Mouse (Mus musculus) right cerebral cortex, adult 18-20 months (tissue): ENCODE results near the gene Adam1b.
"Not testable (repeated sequence)": the region's sequence is repeated elsewhere in the genome, so short reads cannot be mapped to it uniquely, and the experiment has no call there.

ENCODE experiments used
- DNase-seq: peaks from one replicate; pipeline ENCODE4 v3.0.0; 2022; ENCODE audit warnings: mixed read lengths

Adam1b gene

DNA sequence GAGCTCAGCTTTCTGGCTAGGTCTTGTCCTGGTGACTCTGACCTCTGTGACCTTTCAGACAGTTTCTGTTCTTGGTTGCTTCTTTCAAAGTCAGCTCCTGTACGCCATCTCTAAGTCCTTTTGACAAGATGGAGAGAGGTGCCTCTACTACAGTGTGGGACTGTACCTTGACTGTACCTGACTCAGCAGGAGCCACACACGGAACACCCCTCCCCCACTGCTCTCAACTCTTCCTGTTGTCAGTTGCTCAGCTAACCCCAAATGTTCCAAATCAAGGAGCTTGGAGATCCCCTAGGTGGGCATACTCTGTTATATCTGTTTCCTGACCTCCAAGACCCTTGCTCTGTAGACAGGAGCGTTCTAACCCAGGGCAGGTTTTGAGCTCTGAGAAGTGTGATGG is at the start of gene Adam1b:
TSS of gene Adam1b (minus strand) at position 205 of the 400 bp plus-strand sequence.
- no peak for DNase-seq

- no peak for DNase-seq
These were observed 46.0 kb upstream of the Adam1b start for GRCm38 (mm10) chr5:121549196-121549595.

DNA sequence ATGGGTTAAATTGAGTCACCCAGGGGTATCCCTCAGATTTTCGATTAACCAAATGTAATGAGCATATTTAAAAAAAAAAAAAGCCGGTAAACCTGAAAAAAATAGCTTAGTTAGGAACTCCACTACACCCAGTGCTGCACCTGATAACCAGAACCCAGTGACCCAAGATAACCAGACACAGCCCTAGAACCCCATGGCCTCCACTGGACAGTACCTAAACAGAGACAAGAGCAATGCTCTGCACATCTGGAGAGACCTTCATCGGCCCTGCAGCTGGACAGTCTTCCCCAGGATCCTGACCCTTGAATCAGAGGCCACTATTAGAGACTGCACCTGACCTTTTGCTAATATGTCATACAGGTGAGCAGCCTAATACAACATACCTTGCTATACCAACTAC is 43.8 kb upstream of the Adam1b start:
- DNase-seq: no peak

GRCm38 (mm10) chr5:121546530-121546895 is 43.3 kb upstream of the Adam1b start:
- DNase-seq: peak; percentile 40

DNA sequence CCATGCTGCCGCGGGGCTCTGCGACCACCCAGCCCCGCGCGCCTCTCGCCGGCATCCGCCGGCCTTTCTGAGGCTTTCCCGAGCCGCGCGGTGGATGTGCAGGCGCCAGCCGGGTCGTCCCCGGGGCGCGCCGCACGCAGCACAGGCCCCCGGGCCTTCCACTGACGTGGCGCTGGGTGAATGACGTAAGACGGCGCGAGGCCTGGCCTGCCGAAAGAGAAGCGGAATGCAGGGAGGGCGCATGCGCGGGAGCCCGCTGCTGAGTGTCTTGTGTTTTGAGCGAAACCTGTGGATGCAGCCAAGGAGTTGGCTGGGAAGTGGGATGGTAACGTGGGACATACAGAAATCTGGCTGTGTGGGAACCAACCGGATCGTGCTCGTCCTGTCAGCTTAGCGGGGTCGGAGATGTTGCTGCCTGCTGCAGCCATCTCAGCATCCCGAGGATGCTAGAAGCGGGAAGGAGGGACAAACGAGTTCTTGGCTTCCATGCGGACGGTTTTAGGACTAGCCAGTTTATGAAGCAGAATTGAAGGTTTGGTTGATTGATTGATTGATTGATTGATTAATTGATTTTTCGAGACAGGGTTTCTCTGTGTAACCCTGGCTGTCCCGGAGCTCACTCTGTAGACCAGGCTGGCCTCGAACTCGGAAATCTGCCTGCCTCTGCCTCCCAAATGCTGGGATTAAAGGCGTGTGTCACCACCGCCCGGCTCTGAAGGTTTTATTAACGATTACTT is 42.7 kb upstream of the Adam1b start, which contains the start of gene Mapkapk5:
TSS of gene Mapkapk5 (minus strand) at position 113 of the 737 bp plus-strand sequence.
- peak; percentile 96 for DNase-seq

GRCm38 (mm10) chr5:121544910-121545792 is 41.9 kb upstream of the Adam1b start, which contains the start of the genes Adam1a and Gm42878:
Adam1a (minus strand) TSS chr5:121545482.
Gm42878 (minus strand) TSS chr5:121545482.
- DNase-seq: no peak

DNA sequence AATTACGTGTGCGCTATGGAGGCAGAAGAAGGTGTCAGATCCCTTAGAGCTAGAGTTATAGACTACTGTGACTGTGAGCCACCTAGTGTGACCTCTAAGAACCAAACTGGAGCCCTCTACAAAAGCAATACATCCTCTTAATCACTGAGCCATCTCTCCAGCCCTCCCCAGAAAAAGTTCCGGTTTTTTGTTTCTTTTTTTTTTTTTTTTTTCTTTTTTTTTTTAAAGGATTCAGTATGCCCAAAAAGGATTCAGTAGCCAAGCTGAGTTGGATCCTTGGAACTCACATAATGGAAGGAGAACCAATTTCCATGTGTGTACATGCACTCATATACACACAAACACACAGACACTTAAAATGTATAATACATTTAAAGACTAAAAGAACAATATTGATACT is 40.1 kb upstream of the Adam1b start:
- DNase-seq: no peak

GRCm38 (mm10) chr5:121541235-121541634 is 38.0 kb upstream of the Adam1b start:
- DNase-seq: no peak

DNA sequence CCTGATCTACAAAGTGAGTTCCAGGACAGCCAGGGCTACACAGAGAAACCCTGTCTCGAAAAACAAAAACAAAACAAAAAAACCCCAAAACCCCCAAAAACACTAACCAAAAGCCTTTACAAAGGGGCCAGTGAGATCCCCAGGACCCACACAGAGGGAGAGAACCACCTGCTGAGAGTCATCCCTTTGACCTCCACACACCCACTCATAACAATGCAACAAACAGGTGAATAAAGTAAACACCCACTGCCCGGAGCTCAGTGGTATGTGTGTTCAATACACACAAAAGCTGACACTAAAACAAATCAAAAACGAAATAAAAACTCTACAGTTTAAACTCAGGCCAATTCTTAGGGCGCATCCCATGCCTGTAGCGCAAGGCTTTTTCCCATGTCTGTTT is 36.8 kb upstream of the Adam1b start:
- no peak for DNase-seq

DNA sequence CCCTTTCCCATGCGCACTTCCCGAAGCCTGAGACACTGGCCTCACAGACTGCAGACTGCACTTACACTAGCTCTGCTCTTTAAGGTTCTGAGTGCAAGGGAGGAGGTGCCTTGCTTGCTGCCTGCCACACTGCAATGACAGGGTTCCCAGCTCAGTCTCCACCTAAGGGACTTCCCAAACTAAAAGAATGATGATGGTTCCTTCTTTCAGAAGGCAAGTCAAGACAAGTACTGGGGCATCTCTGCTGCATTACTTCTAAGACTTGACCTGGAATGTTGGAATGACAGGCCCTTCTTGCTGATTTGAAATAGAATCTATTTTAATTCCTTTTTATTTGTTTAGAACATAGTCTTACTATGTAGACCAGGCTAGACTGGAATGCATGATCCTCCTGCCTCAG is 34.4 kb upstream of the Adam1b start:
- no peak for DNase-seq

DNA sequence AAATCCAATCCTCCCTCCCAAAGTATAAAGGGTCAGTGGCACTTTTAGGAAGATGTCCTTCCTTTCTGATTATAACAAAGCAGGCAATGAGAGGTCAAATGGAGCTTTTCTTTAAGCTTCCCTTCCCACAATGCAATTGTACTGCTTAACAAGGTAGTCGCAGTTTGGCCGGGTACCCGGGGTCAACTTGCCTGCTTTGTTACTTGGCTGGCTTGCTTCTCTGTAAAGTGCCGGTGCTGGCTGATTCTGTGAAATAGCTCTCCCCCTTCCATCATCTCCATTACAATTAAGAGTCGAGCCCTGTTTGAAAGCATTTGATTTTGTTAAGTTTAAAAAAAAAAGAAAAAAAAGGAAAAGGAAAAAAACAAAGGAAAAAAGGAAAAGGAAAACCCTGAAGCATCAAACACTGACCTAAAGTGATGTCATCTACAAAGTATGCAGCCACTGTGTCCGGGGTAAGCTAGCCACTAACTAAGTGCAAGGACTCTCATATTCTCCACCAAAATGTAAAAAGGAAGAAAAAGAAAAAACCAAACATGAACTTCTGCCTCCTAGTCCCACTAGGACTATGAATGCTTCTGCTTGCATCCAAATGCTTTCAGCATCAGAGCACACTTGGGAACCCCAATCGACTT is 33.8 kb upstream of the Adam1b start:
- no peak for DNase-seq

- DNase-seq: no peak
These were observed 31.9 kb upstream of the Adam1b start for GRCm38 (mm10) chr5:121535116-121535515.

DNA sequence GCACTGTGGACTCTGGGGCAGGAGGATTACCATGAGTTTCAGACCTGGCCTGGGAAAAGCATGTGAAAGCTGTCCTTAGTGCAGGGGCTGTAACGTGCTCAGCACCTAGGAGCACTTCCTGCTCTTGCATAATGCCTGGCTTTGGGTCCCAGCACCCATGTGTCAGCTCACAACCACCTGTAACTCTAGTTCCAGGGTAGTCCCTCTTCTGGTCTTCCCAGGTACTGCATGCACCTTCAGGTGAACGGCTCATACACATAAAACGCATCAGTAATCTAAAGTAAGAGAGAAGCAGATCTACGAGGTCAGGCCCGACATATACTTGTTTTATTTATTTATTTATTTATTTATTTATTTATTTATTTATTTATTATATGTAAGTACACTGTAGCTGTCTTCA is 31.3 kb upstream of the Adam1b start:
- no peak for DNase-seq

DNA sequence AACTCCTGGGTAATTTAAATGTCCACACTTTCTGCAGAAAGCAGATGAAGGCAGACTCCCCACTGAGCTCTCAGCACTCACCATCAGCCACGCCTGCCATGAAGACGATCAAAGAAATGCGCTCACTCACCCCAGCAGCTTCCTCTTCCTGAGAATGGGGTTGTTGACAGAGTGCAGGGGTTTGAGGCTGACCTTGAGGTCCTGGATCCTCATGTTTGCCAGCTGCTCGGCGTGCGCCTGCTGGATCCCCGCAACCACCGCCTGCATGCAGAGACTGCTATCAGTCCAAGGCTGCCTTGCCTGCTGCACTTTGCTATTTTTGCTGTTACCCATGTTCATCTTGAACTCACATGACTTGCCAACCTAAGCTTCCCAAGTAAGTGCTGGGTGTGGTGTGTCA is 23.7 kb upstream of the Adam1b start:
- no peak for DNase-seq

DNA sequence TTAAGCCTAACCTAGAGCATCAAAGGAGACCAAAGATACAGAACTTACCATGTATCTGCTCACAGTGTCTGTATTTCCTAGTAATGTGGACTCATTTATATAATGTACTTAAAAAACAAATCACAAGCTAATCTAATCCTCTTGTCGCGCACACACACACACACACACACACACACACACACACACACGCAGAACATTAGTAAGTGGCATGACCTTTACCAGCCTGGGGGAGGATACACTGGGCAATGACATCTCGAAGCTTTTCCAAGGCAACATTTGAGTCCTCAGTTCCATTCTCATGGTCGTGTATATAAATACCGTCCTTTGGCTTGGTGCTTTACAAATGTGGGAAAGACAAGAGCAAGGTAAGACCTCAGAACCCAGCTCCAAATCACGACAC is 23.3 kb upstream of the Adam1b start:
- no peak for DNase-seq

DNA sequence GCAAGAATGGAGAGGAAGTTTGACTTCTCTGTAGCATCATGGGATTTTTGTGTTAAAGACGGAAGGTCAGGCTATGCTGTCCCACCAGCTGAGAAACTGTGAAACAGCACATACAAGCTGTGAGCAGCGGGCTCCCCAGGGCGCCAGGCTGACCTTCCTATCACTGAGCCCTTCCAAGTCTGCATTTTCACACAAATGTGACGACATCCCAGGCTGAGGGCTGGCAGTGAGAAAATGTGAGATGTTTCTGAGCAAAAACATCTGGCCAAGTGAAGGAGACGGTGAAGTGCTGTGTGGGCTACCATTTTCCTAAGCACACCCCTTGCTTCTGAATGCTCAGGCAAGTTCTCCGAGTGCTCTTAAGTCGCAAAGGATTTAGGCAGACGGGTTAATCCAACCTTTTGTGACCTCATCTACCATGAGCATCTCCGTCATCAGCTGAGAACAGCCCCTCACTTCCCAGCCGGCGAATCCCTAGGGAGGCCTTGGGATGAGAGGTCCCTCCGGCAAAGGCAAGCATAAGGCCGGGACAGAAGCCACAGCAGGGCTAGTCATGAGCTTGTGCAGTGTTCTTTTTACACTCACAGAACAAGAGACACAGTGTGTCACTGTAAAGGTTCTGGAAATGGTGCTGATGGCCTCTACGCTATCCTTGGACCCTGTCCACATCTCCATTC is 22.7 kb upstream of the Adam1b start:
- DNase-seq: no peak

- DNase-seq: not testable (repeated sequence)
These were observed 16.5 kb upstream of the Adam1b start for GRCm38 (mm10) chr5:121519758-121520157.

DNA sequence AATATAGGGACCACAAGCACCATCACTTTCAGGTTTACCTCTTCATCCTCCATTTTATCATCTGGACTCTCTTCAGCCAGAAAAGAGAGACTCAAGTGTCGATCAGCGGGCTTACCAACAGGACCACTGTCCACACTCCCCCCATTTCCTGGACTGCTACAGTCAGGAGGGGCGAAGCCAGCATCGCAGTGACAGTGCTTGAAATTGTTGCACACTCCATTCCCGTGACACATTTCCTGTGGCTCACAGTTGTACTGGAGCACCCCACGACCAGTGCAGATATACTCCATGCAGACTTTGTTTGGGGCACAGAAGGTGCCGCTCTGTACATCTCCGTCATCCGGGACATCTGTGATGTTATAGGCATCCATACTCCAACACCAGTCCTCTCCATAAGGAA is 15.7 kb upstream of the Adam1b start:
- no peak for DNase-seq

DNA sequence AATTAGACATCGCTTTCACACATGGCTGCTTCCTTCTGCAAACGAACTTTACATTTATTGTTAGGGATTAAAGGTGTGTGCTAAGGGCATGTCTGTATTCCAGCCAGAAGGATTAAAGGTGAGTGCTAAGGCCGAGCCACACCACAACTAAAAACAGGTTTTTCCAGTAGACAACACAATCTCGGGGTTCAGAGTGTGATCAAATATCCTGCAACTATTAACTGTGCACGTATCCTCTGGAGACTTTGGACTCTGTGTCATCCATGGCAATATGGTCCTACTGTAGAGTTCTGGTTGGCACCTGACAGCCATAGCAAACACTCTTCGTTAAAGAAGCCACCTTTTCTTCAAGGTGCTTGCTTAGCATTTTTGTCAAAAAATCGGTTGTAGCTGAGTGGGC is 6.8 kb upstream of the Adam1b start:
- no peak for DNase-seq

DNA sequence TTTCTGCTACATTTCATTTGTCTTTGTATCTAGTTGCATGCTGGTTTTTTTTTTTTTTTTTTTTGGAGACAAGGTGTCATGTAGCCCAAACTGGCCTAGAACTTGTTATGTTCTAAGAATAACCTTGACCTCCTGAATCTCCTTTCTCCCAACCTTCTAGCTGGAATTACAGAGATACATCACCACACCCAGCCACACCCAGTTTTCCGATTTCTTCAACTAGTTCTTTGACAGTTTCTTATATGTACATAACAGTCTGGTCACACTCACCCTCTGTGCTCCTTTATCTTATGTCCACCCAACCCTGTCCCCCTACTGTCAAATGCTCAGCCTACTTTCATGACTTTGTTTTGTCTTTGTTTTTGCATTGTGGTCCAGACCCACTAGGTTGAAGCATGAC is 3.6 kb upstream of the Adam1b start:
- no peak for DNase-seq

DNA sequence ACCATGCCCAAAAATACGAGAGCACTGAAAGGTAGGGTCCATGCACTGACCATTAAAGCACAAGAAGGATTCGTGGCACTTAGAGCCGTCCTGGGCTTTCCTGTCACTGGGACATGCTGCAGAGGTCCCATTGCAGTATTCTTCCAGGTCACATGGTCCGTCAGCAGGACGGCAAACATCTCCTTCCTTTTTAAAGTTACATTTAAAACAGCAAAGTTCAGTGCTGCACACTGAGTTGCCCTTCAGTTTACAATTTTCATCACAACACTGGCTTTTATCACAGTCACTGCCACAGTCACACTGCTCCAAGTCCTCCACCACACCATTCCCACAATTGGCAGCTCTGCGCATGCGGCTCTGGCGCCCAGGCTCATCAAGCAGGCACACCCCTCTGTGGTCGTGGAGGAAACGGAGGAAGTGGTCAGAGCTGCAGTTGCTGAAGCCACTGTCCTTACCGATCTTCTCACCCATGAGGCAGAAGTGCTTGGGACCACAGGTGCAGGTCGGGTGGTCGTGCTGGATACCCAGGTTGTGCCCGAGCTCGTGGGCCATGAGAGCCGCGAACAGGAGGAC is 1.7 kb downstream of the Adam1b start:
- not testable (repeated sequence) for DNase-seq

GRCm38 (mm10) chr5:121500719-121501118 is 2.5 kb downstream of the Adam1b start:
- DNase-seq: no peak

DNA sequence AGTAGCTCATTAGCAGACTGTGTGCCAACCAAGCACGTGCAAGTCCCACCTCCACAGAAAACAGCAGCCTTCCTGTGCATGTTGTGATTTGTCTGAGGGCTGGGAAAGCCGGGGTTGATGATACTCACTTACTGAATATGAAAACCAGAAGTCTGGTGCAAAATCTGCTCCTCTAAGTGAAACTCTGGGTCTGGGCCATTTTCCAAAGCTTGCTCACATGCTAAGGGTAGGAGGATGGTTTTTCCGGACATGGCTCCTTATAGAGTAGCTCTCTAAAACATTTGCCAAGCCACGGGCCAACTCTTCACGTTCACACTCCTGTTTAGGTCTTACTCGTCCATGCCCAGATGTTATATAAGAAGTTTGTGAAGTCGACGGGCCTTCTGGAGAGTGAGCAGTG is 9.9 kb downstream of the Adam1b start:
- peak; percentile 78 for DNase-seq
